Mouse (Mus musculus) urinary bladder, postnatal 4 days (tissue): ENCODE results near the gene Cdh24.
"Not testable (repeated sequence)": the region's sequence is repeated elsewhere in the genome, so short reads cannot be mapped to it uniquely, and the experiment has no call there.

ENCODE experiments used
- DNase-seq, 2 experiments: peaks; one replicate each; pipeline ENCODE4 v3.0.0; 2021 to 2022; ENCODE audit warnings: low spot score in 2 of 2

The Cdh24 gene

GRCm38 (mm10) chr14:54643011-54643410 lies 1.8 kb upstream of the Cdh24 start:
- DNase-seq = no peak

DNA sequence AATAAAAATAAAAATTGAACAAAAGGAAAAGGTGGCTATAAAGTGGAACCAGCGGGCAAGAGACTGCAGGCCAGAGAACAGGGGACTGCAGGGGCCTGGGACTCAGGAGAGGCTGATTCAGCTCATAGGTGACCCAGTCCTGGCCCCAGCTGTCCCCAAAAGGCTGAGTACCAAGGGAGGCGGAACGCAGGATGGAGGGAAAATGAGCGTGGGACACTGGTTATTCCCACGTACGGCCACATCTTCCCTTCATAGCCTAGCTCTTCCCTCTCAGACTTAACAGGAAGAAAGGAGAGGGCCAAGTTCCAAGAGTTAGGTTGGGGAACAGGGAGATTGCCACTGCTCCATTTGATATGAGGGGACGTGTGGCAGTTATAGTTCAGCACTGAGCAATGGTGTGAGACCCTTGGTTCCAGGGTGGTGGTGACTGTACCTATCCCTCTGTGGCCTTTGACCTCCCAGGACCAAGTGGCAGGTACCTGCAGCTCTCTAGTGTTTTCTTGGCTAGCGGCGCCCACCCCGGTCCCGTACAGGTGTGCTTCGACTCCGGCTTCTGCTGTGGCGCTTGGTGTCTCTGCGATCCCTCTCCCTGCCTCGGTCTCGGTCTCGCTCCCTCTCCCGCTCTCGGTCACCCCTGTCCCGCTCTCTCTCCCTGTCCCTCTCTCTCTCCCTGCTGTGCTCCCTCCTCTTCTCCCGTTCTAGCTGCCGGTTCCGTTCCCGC lies 1.2 kb upstream of the Cdh24 start:
- DNase-seq = no peak

GRCm38 (mm10) chr14:54640946-54641304 lies 239 bp downstream of the Cdh24 start, which contains the start of gene Gm17606:
TSS of gene Gm17606 (plus strand) at chr14:54640952.
- DNase-seq = no peak

- DNase-seq = no peak
Measured at GRCm38 (mm10) chr14:54640121-54640520, 1.0 kb downstream of the Cdh24 start.

DNA sequence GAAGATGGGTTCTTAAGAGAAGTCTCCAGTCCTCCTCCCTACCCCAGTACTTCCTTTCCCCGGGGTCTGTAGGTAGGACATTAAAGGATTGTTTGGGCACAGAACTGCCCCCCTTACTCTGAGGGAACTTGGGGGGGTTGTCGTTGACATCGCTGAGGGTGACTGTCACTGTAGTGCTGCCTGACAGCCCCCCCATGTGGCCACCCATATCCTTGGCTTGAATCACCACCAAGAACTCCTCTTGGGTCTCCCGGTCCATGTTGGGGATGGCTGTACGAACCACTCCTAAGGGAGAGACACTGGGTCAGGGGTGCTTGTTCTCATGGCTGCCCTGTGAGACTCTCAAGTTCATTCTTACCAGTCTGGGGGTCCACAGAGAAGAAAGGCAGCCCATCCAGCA lies 3.0 kb downstream of the Cdh24 start:
- DNase-seq = no peak

DNA sequence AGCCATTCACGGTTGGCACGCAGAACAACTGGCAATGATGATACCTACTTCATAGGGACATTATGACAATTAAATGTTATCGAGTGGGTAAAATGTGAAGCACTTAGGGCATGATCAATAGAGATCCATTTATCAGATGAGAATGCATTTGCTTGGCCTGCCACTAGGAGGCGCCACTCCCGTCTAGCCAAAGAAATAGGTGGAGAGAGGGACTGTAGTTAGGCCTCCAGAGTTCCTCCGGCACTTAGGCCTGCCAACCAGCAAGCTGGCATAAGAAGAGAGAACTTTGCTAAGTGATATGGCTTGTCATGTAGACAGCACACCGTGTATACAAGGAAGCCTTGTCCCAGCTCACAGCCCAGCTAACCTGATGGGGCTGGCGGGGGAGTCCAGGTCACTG lies 4.2 kb downstream of the Cdh24 start:
- DNase-seq = no peak

- DNase-seq = no peak
Measured at GRCm38 (mm10) chr14:54634182-54634581, 7.0 kb downstream of the Cdh24 start.

- no peak for DNase-seq
Measured at GRCm38 (mm10) chr14:54632252-54632651, 8.9 kb downstream of the Cdh24 start.

DNA sequence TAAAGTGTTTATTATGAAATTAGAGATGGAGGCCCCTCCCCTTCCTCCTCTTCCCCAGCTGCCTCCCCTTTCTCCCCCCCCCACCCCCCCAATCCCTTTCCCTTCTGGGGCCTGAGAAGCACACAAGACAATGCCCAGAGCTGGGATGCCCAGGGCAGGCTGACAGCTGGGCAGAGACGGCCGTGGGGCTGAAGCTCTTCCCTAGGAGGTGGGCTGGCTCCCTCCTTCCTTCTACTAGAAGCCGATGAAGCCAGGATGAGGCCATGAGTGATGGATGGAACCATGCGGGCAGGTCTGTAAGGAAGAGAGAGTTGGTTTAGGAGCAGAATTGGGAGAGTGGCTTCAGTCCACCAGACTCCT lies 9.9 kb downstream of the Cdh24 start:
- DNase-seq = no peak

DNA sequence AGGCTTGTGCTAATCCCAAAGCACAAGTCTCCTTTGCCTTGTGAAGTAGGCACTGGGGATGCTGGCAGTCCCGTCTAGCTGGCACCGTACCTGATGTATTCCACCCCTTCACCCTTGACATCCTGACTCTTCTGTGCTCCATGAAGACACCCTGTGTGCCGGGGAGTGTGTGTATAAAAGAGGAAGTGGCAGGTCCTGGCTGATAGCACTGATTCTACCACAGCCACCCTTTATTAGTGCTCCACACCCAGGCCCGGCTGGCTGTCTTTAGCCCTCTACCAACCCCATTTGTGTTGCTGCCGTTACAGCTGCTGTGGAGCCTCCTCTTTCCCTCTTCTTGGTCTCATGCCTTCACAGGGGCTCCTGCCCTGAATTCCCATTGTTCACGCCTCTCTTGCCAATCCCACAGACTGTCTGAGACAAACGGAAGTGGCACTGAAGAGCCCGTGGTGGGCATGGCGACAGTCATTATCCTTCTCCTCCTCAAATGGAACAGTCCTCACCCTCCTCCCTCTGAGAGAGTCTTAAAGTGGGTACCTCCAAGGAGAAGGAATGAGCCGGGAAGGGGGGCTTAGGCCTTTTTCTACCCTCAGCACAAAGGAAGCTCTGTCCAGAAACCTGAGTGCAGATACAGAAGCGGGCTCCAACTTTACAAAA lies 10.5 kb downstream of the Cdh24 start:
- DNase-seq = no peak

- DNase-seq = no peak
Measured at GRCm38 (mm10) chr14:54629797-54630196, 11.4 kb downstream of the Cdh24 start.

DNA sequence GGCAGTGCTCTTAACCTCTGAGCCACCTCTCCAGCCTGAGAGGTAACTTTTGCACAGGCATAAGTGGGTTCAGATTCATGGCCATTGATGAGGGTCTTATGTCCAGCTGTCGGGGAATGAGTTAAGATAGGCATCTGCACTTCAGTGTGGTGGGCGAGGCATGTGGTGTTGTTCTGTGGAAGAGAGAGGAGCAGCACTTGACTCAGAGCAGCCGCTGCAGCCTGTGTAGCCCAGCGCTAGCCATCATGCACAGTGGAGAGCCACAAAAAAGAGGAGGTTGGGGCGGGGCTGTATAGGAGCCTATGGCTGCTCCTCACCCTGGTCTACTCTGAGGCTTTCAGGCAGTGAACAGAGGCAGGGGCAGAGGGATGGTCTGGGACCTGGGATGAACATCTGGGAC lies 13.1 kb downstream of the Cdh24 start:
- DNase-seq = no peak

GRCm38 (mm10) chr14:54624976-54625375 lies 16.2 kb downstream of the Cdh24 start:
- no peak for DNase-seq

DNA sequence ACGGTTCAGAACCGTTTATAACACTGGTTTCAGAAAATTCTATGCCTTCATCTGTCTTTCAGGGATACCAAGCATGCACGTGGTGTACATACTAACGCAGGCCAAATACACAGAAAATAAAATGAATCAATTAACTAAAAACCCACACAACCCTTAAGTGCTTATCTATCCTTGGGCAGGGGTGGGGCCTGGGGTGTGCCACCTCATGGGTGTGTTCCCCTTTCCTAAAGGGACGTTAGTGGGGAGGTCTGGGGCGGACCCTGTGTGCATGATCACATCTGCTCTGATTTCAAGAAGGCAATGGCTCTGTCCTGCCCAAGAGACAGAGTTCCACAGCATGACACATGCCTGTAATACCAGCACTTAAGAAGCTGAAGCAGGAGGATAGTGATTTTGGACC lies 17.8 kb downstream of the Cdh24 start:
- DNase-seq = no peak

DNA sequence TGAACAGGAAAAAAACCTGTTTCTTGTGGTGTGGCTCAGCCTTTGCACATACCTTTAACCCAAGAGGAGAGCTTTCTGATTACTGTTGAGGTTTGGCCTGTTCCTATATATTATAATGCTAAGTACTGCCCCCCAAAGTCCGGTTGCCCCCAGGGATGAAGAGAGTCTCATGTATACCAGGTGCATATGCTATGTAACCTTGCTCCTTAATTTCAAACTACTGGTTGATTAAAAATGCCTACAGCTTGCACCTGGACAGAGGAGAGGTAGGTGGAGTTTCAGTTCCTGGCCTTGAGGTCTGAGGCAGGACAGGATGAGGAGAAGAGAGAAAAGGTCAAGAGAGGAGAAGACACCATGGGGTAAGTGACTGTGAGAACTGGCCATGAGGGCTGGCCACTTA lies 20.0 kb downstream of the Cdh24 start, which contains the start of gene Psmb11:
Gene Psmb11 (plus strand): TSS at position 301 of the 400 bp plus-strand sequence.
- no peak for DNase-seq

DNA sequence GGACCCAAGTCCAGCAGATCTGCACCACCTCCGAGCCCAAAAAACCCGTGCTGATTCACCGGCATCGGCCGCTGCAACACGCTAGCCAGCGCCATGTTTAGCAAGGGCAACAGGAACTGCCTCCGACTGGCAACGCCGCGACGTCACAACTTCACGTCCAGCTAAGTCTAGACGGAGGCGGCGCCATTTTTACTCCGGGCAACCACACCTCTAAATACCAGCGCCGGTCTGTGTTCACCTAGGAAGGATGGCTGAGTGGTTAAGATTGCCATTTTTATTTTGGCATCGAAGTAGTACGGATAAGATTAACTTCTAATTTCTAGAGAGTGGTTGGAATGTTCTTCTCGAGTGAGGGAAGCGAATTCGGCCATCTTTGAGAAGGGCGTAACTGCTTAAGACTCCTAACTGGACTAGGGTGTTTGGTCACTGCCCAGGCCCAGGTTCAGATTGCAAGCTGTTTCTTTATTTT lies 23.2 kb downstream of the Cdh24 start, which contains the start of gene Psmb5:
Gene Psmb5 (minus strand): TSS at position 126 of the 469 bp plus-strand sequence.
- peak; percentile 82 to 86 for DNase-seq

- no peak for DNase-seq
Measured at GRCm38 (mm10) chr14:54617152-54617896, 23.8 kb downstream of the Cdh24 start.

- DNase-seq = no peak
Measured at GRCm38 (mm10) chr14:54616226-54616825, 24.8 kb downstream of the Cdh24 start.

- DNase-seq = not testable (repeated sequence)
Measured at GRCm38 (mm10) chr14:54614130-54614529, 27.0 kb downstream of the Cdh24 start.

GRCm38 (mm10) chr14:54610648-54611047 lies 30.5 kb downstream of the Cdh24 start:
- no peak for DNase-seq

DNA sequence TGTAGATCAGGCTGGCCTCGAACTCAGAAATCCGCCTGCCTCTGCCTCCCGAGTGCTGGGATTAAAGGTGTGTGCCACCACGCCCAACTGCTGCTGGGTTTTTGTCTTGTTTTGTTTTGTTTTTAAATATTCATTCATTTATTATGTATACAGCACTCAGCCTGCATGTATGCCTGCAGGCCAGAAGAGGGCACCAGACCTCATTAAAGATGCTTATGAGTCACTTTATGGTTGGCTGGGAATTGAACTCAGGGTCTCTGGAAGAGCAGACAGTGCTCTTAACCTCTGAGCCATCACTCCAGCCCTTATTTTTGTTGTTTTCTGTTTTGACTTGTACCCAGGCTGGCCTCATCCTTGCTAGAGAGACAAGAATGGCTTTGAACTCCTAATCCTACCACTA lies 31.2 kb downstream of the Cdh24 start:
- DNase-seq = no peak

- DNase-seq = no peak
Measured at GRCm38 (mm10) chr14:54609245-54609644, 31.9 kb downstream of the Cdh24 start.
